7 mouse cellular contexts compared by ENCODE assay signal in the genomic region with DNA sequence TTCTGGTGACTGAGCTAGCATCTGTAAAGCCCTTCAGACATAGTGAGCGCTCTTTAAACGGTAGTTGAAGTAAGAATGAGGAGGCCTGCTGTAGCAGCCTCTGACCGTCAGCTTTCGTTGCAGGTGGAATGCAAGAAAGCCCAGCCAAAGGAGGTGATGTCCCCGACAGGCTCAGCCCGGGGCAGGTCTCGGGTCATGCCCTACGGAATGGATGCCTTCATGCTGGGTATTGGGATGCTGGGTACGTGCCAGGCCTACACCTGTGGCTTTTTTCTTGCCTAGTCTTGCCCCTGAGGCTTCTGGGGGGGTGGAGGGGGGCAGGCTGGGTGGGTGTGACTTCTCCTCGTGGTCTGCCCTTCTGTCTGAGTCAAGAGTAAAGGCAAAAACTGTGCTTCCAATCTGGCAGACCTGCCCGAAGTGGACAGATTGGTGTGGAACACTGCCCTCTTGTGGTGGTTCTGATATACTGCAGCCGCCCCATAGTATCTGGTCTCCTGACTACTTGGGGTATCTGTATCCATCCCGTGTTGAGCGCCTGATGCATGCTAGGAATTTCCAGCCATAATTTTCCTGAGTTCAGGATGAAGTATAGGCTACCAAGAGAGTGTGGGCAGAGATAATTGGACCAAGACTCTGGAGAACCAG. TPM values are rescaled to one million over a fixed set of nuclear protein-coding genes. Genes with fewer than 3 reads are reported as not detected.
DNase-seq lines count a peak whose midpoint lies in the region; ATAC-seq and TF ChIP-seq lines count a peak whose summit lies in the region.

No protein-coding gene starts in this region.

- intact Hi-C loops in left cerebral cortex, postnatal 14 days (cut with DNase I) = loop anchor here (2.0 kb wide), 1 partner anchor 83 kb away; no protein-coding TSS in a partner anchor

- peaks cover 7% of the 10 kb centered on the region; the same call in 1 of the 2 replicates for H3K36me3 ChIP-seq in intestine, postnatal 0 days (ENCODE audit: control insufficient read depth, insufficient read depth)
- H3K36me3 ChIP-seq in midbrain, embryonic 15.5 days (replicated peaks) = peaks cover 31% of the 10 kb centered on the region

- peak; percentile 89 for TF ChIP-seq CTCF in intestine, postnatal 0 days (IDR thresholded peaks at IDR 0.05; ENCODE audit: low read depth)

- 43% methylated on average over 14 of the region's 14 CpGs for WGBS in intestine, postnatal 0 days
- WGBS in midbrain, embryonic 15.5 days = 24% methylated on average over 14 of the region's 14 CpGs

- no peaks in the 10 kb centered on the region for H3K27me3 ChIP-seq in intestine, postnatal 0 days (replicated peaks; ENCODE audit: control insufficient read depth, insufficient read depth, low read length)
- H3K27me3 ChIP-seq in midbrain, embryonic 15.5 days (replicated peaks) = no peaks in the 10 kb centered on the region

- no peaks in the 10 kb centered on the region for H3K9me3 ChIP-seq in intestine, postnatal 0 days (ENCODE audit: control insufficient read depth)
- no peaks in the 10 kb centered on the region for H3K9me3 ChIP-seq in midbrain, embryonic 15.5 days

- no peak overlapping the region for H3K4me2 ChIP-seq in intestine, postnatal 0 days (replicated peaks; ENCODE audit: low read depth)
- no peak overlapping the region for H3K4me2 ChIP-seq in midbrain, embryonic 15.5 days

- no peak overlapping the region for H3K9ac ChIP-seq in intestine, postnatal 0 days (ENCODE audit: low read depth, low read length)
- peak overlapping the region; percentile 3; the same call in 1 of the 2 replicates for H3K9ac ChIP-seq in midbrain, embryonic 15.5 days

- ATAC-seq in intestine, postnatal 0 days = 0 out of 2 replicates have a peak, but pooled peaks have one; percentile 16
- no peak for ATAC-seq in midbrain, embryonic 15.5 days (replicated peaks)

- H3K4me3 ChIP-seq in intestine, postnatal 0 days (ENCODE audit: low read depth, low read length) = no peak overlapping the region
- H3K4me3 ChIP-seq in midbrain, embryonic 15.5 days = no peak overlapping the region

- peak; percentile 53 for DNase-seq in T-cell, adult 2 months (ENCODE audit: low spot score)
- DNase-seq in cerebellum, adult 9-11 months = peak; percentile 78
- DNase-seq in frontal cortex, postnatal 10 days (ENCODE audit: low spot score in 2 of 2) = peak; percentile 53 to 79
- peak; percentile 85 to 89 for DNase-seq in left cerebral cortex, postnatal 14 days (ENCODE audit: low spot score in 2 of 2)
- DNase-seq in spleen, postnatal 10 days (ENCODE audit: low spot score in 2 of 2) = peak; percentile 45 to 73

- H3K27ac ChIP-seq in intestine, postnatal 0 days (ENCODE audit: low read depth, low read length) = no peak overlapping the region
- H3K27ac ChIP-seq in midbrain, embryonic 15.5 days = peak overlapping the region; percentile 63

- H3K4me1 ChIP-seq in intestine, postnatal 0 days (replicated peaks; ENCODE audit: control insufficient read depth, insufficient read depth, low read length) = no peaks in the 10 kb centered on the region; the same call in 1 of the 2 replicates
- peaks cover 39% of the 10 kb centered on the region for H3K4me1 ChIP-seq in midbrain, embryonic 15.5 days

RNA-seq across cellular contexts. Expression of gene Msi1, which starts 11.9 kb away (rescaled TPM):
- polyA plus RNA-seq in intestine, postnatal 0 days (2015; fragmentation: Nextera tagmentation; extraction: Ambion mirVana) = 4.1 and 4.3 TPM in 2 replicates
- 10 to 100 TPM; 45.4 to 54.0 TPM for total RNA-seq in left cerebral cortex, postnatal 14 days (2021)
- 65.9 and 66.3 TPM in 2 replicates for polyA plus RNA-seq in midbrain, embryonic 15.5 days (2015; fragmentation: Nextera tagmentation; extraction: Ambion mirVana)

RNA-seq across cellular contexts. Expression of gene Pla2g1b, which starts 24.7 kb away (rescaled TPM):
- polyA plus RNA-seq in intestine, postnatal 0 days (2015; fragmentation: Nextera tagmentation; extraction: Ambion mirVana) = 0.78 and 0.98 TPM in 2 replicates
- not detected for total RNA-seq in left cerebral cortex, postnatal 14 days (2021)
- polyA plus RNA-seq in midbrain, embryonic 15.5 days (2015; fragmentation: Nextera tagmentation; extraction: Ambion mirVana) = not detected in 2 replicates

RNA-seq across cellular contexts. Expression of gene Sirt4, which starts 43.2 kb away (rescaled TPM):
- 5.0 and 6.4 TPM in 2 replicates for polyA plus RNA-seq in intestine, postnatal 0 days (2015; fragmentation: Nextera tagmentation; extraction: Ambion mirVana)
- total RNA-seq in left cerebral cortex, postnatal 14 days (2021) = 10 to 100 TPM; 27.4 to 27.7 TPM
- polyA plus RNA-seq in midbrain, embryonic 15.5 days (2015; fragmentation: Nextera tagmentation; extraction: Ambion mirVana) = 31.6 and 32.6 TPM in 2 replicates

Comparison
In these comparisons a context has a peak if more than half of its experiments do, and no peak if none do; other contexts are left out.
1. RNA of gene Msi1, which starts 11.9 kb away (polyA plus RNA-seq): 65.9 to 66.3 TPM in midbrain, embryonic 15.5 days; 4.1 to 4.3 TPM in intestine, postnatal 0 days; every median in the first group is over 10 times any median in the second.
2. Peak in every context shown above with its lines, with median percentiles within 50 percentile points of each other: DNase-seq.